Mouse (Mus musculus) MEL (cell line): ENCODE results near the gene Scgb1c1. TPM values are rescaled to one million over a fixed set of nuclear protein-coding genes. Genes with fewer than 3 reads are reported as not detected.
A peak's percentile ranks its signal among the peaks of the same experiment; 100 is the strongest.

ENCODE experiments used
- DNase-seq: peaks from one replicate; pipeline ENCODE4 v3.0.0; 2011; ENCODE audit warnings: low read depth, low spot score
- H3K27ac ChIP-seq: 2 replicates; pipeline ENCODE4 v1.5.1; 2012; ENCODE audit warnings: low read depth, mild to moderate bottlenecking, control low read depth, low read length, moderate library complexity; ENCODE audit not compliant: control insufficient read depth
- H3K27me3 ChIP-seq, 2 experiments: fragments of 150-350 bp in 1 of 2; sonication (generic) in 1 of 2; 2 replicates each; pipeline ENCODE4 v1.6.1; 2012; ENCODE audit warnings: low read length in 2 of 2, mild to moderate bottlenecking in 2 of 2, improper control_type of control experiment in 1 of 2, moderate library complexity in 1 of 2; ENCODE audit not compliant: insufficient read depth in 2 of 2, control insufficient read depth in 1 of 2
- H3K36me3 ChIP-seq, 2 experiments: 2 replicates each; pipeline ENCODE4 v1.6.1; 2012 to 2014; ENCODE audit warnings: low read length in 2 of 2, improper control_type of control experiment in 1 of 2, inconsistent platforms in 1 of 2, mild to moderate bottlenecking in 1 of 2; ENCODE audit not compliant: insufficient read depth in 2 of 2, control insufficient read depth in 1 of 2
- H3K4me1 ChIP-seq, 2 experiments: fragments of 150-350 bp in 1 of 2; sonication (generic) in 1 of 2; 2 replicates each; pipeline ENCODE4 v1.6.1; 2012; ENCODE audit warnings: low read length in 2 of 2, improper control_type of control experiment in 1 of 2, mild to moderate bottlenecking in 1 of 2; ENCODE audit not compliant: insufficient read depth in 2 of 2, control insufficient read depth in 1 of 2
- H3K4me3 ChIP-seq, 2 experiments: fragments of 150-350 bp in 1 of 2; sonication (generic) in 1 of 2; 2 replicates each; pipeline ENCODE4 v1.5.1; 2012; ENCODE audit warnings: low read depth in 2 of 2, low read length in 2 of 2, mild to moderate bottlenecking in 2 of 2, moderate library complexity in 2 of 2, control low read depth in 1 of 2, improper control_type of control experiment in 1 of 2; ENCODE audit not compliant: control insufficient read depth in 1 of 2, insufficient read depth in 1 of 2
- H3K79me2 ChIP-seq: 2 replicates; pipeline ENCODE4 v1.6.1; 2012; ENCODE audit warnings: mild to moderate bottlenecking, low read length, moderate library complexity; ENCODE audit not compliant: control insufficient read depth, poor library complexity, insufficient read depth
- H3K9ac ChIP-seq: 2 replicates; pipeline ENCODE4 v1.6.1; 2012; ENCODE audit warnings: low read depth, mild to moderate bottlenecking, control low read depth, low read length, moderate library complexity; ENCODE audit not compliant: control insufficient read depth, poor library complexity, severe bottlenecking
- H3K9me3 ChIP-seq: fragments of 150-350 bp; sonication (generic); replicated peaks from 2 replicates; pipeline ENCODE4 v1.6.1; 2012; ENCODE audit warnings: mild to moderate bottlenecking, low read length, improper control_type of control experiment, moderate library complexity; ENCODE audit not compliant: insufficient read depth
- CHD1 ChIP-seq: IDR thresholded peaks from 2 replicates; pipeline ENCODE4 v1.6.1; 2012; ENCODE audit warnings: low read depth, mild to moderate bottlenecking, inconsistent platforms, low read length, improper control_type of control experiment
- E2F4 ChIP-seq: IDR thresholded peaks from 2 replicates; pipeline ENCODE4 v1.6.1; 2011; ENCODE audit warnings: low read depth, low read length, improper control_type of control experiment, borderline replicate concordance
- ELF1 ChIP-seq: IDR thresholded peaks from 2 replicates; pipeline ENCODE4 v1.6.1; 2014; ENCODE audit warnings: low read depth, mild to moderate bottlenecking, inconsistent platforms, low read length, improper control_type of control experiment, moderate library complexity
- ETS1 ChIP-seq: IDR thresholded peaks from 2 replicates; pipeline ENCODE4 v1.6.1; 2012; ENCODE audit warnings: low read depth, mild to moderate bottlenecking, inconsistent platforms, low read length, improper control_type of control experiment, moderate library complexity
- GABPA ChIP-seq: IDR thresholded peaks from 2 replicates; pipeline ENCODE4 v1.6.1; 2012; ENCODE audit warnings: low read depth, mild to moderate bottlenecking, inconsistent platforms, low read length, improper control_type of control experiment, moderate library complexity
- GATA1 ChIP-seq: IDR thresholded peaks from 2 replicates; pipeline ENCODE4 v1.6.1; 2011; ENCODE audit warnings: low read depth, low read length, improper control_type of control experiment
- HCFC1 ChIP-seq: IDR thresholded peaks from 2 replicates; pipeline ENCODE4 v1.6.1; 2012; ENCODE audit warnings: low read depth, mild to moderate bottlenecking, inconsistent platforms, low read length, improper control_type of control experiment, moderate library complexity
- JUND ChIP-seq: IDR thresholded peaks from 2 replicates; pipeline ENCODE4 v1.6.1; 2011; ENCODE audit warnings: low read depth, mild to moderate bottlenecking, improper control_type of control experiment, low read length
- MAFK ChIP-seq: IDR thresholded peaks from 2 replicates; pipeline ENCODE4 v1.6.1; 2011; ENCODE audit warnings: low read depth, mild to moderate bottlenecking, low read length, improper control_type of control experiment, borderline replicate concordance
- MEF2A ChIP-seq: IDR thresholded peaks from 2 replicates; pipeline ENCODE4 v1.6.1; 2014; ENCODE audit warnings: low read depth, mild to moderate bottlenecking, inconsistent platforms, low read length, improper control_type of control experiment; ENCODE audit not compliant: poor library complexity, insufficient replicate concordance, severe bottlenecking; ENCODE audit errors: extremely low read depth
- MYB ChIP-seq: IDR thresholded peaks from 2 replicates; pipeline ENCODE4 v1.6.1; 2011; ENCODE audit warnings: mild to moderate bottlenecking, low read depth, low read length, improper control_type of control experiment
- MYC ChIP-seq: IDR thresholded peaks from 2 replicates; pipeline ENCODE4 v1.6.1; 2011; ENCODE audit warnings: low read depth, mild to moderate bottlenecking, low read length, improper control_type of control experiment, moderate library complexity
- NELFE ChIP-seq: IDR thresholded peaks from 2 replicates; pipeline ENCODE4 v1.6.1; 2011; ENCODE audit warnings: low read depth, low read length, improper control_type of control experiment
- NRF1 ChIP-seq: IDR thresholded peaks from 2 replicates; pipeline ENCODE4 v1.6.1; 2014; ENCODE audit warnings: low read depth, mild to moderate bottlenecking, inconsistent platforms, low read length, improper control_type of control experiment, moderate library complexity; ENCODE audit not compliant: poor library complexity, insufficient read depth, severe bottlenecking
- POLR2AphosphoS2 ChIP-seq: IDR thresholded peaks from 2 replicates; pipeline ENCODE4 v1.6.1; 2011; ENCODE audit warnings: low read length, improper control_type of control experiment
- POLR2AphosphoS5 ChIP-seq: IDR thresholded peaks from 2 replicates; pipeline ENCODE4 v1.6.1; 2012; ENCODE audit warnings: low read depth, borderline replicate concordance, mild to moderate bottlenecking, inconsistent platforms, low read length, moderate library complexity, mixed read lengths
- RAD21 ChIP-seq: IDR thresholded peaks from 2 replicates; pipeline ENCODE4 v1.6.1; 2011; ENCODE audit warnings: mild to moderate bottlenecking, low read depth, low read length, improper control_type of control experiment
- SIN3A ChIP-seq: IDR thresholded peaks from 2 replicates; pipeline ENCODE4 v1.6.1; 2012; ENCODE audit warnings: low read length, improper control_type of control experiment, inconsistent platforms
- SMC3 ChIP-seq: IDR thresholded peaks from 2 replicates; pipeline ENCODE4 v1.6.1; 2011; ENCODE audit warnings: low read depth, low read length, improper control_type of control experiment
- TBP ChIP-seq: IDR thresholded peaks from 2 replicates; pipeline ENCODE4 v1.8.0; 2011; ENCODE audit warnings: low read depth, low read length, improper control_type of control experiment
- TCF12 ChIP-seq: IDR thresholded peaks from 2 replicates; pipeline ENCODE4 v1.6.1; 2014; ENCODE audit warnings: low read depth, mild to moderate bottlenecking, inconsistent platforms, low read length, improper control_type of control experiment, moderate library complexity
- UBTF ChIP-seq: IDR thresholded peaks from 2 replicates; pipeline ENCODE4 v1.6.1; 2012; ENCODE audit warnings: low read depth, mild to moderate bottlenecking, inconsistent platforms, low read length, improper control_type of control experiment, moderate library complexity, borderline replicate concordance; ENCODE audit not compliant: insufficient read depth
- ZC3H11A ChIP-seq: IDR thresholded peaks from 2 replicates; pipeline ENCODE4 v1.6.1; 2012; ENCODE audit warnings: low read depth, mild to moderate bottlenecking, inconsistent platforms, low read length, improper control_type of control experiment
- ZMIZ1 ChIP-seq: IDR thresholded peaks from 2 replicates; pipeline ENCODE4 v1.6.1; 2012; ENCODE audit warnings: low read depth, mild to moderate bottlenecking, inconsistent platforms, low read length, improper control_type of control experiment, moderate library complexity
- ZNF384 ChIP-seq: IDR thresholded peaks from 2 replicates; pipeline ENCODE4 v1.6.1; 2012; ENCODE audit warnings: low read depth, mild to moderate bottlenecking, inconsistent platforms, low read length, improper control_type of control experiment
- polyA plus RNA-seq, 2 experiments: library from polyadenylated mRNA; stranded (reverse) in 1 of 2; unstranded in 1 of 2; fragments of >175 nt in 1 of 2; fragments of >200 nt in 1 of 2; gene quantifications; 2 replicates each; pipeline versions ENCODE4 v1.2.1 to v1.2.4; 2012; ENCODE audit warnings: low replicate concordance in 2 of 2, low read depth in 1 of 2; ENCODE audit not compliant: insufficient read length in 2 of 2, insufficient read depth in 1 of 2, missing spikeins in 1 of 2
- total RNA-seq: library from RNA; depleted of rRNA; stranded (reverse); fragments of 300-350 nt; gene quantifications from 2 replicates; pipeline ENCODE4 v1.2.3, GENCODE M21; 2012

Gene Scgb1c1
- total and polyA plus RNA-seq, 3 experiments, result not detected

- TF ChIP-seq POLR2AphosphoS5 (no peak), GATA1 (no peak), UBTF (no peak)
- TF ChIP-seq, all 39 proteins: peak for 15
These were observed 11.6 kb downstream of the Scgb1c1 start, which contains the start of gene Ric8a (continued) for GRCm38 (mm10) chr7:140856785-140857549.

GRCm38 (mm10) chr7:140857550-140858505 is 12.5 kb downstream of the Scgb1c1 start, which contains the start of gene Bet1l:
TSS of gene Bet1l (minus strand) at chr7:140857577.
- TF ChIP-seq HCFC1, result no peak; the same call in 1 of the 2 replicates
- TF ChIP-seq GABPA, result no peak
- TF ChIP-seq TBP, result 0 out of 2 replicates have a peak, but pooled peaks have one; percentile 0
- peak; percentile 48 for TF ChIP-seq SIN3A
- no peak for TF ChIP-seq ELF1
- no peak for TF ChIP-seq MAFK
- TF ChIP-seq ZNF384, result no peak
- TF ChIP-seq NRF1, result no peak
- no peak for TF ChIP-seq ZC3H11A
- TF ChIP-seq ETS1, result no peak
- peak within 1 kb of the TSS; percentile 84 to 91 for H3K4me3 ChIP-seq
- H3K79me2 ChIP-seq, result peaks cover 37% of the 10 kb centered on the region
- peak within 1 kb of the TSS; percentile 89 for H3K27ac ChIP-seq
- H3K4me1 ChIP-seq, result peaks cover 3 to 19% of the 10 kb centered on the region in 2 experiments; a peak in 3 of 4 replicates
- no peaks in the 10 kb centered on the region for H3K27me3 ChIP-seq
- no peaks in the 10 kb centered on the region for H3K9me3 ChIP-seq
- DNase-seq, result peak; percentile 47
- H3K9ac ChIP-seq, result peak within 1 kb of the TSS; percentile 80
- H3K36me3 ChIP-seq, result peaks cover 2 to 8% of the 10 kb centered on the region in 2 experiments

GRCm38 (mm10) chr7:140858746-140859145 is 13.4 kb downstream of the Scgb1c1 start:
- H3K36me3 ChIP-seq, result peaks cover 3 to 8% of the 10 kb centered on the region in 2 experiments
- TF ChIP-seq ZMIZ1 (no peak), E2F4 (no peak), MYC (no peak), NRF1 (no peak), NELFE (no peak), SMC3 (no peak), MEF2A (no peak), RAD21 (no peak), JUND (no peak), POLR2AphosphoS2 (no peak), CHD1 (no peak), MYB (no peak), TCF12 (no peak), HCFC1 (no peak), UBTF (no peak), GABPA (no peak)

More at GRCm38 (mm10) chr7:140858746-140859145, 13.4 kb downstream of the Scgb1c1 start:
- Histone ChIP-seq H3K4me1 (peaks cover 3 to 19% of the 10 kb centered on the region in 2 experiments; a peak in 3 of 4 replicates), H3K27ac (no peak overlapping the region), H3K4me3 (peak overlapping the region in 1 of 2 experiments; percentile 84; a peak in 1 of 4 replicates), H3K27me3 (no peaks in the 10 kb centered on the region), H3K79me2 (peaks cover 37% of the 10 kb centered on the region), H3K9ac (0 out of 2 replicates have a peak overlapping the region, but pooled peaks have one; percentile 80), H3K9me3 (no peaks in the 10 kb centered on the region)
- no peak for DNase-seq
